Mouse (Mus musculus) liver, embryonic 11.5 days (tissue): ENCODE measurements around the gene Trmt1. TPM values are rescaled to one million over a fixed set of nuclear protein-coding genes. Genes with fewer than 3 reads are reported as not detected.

ENCODE experiments used
- ATAC-seq: fragments of 200-750 bp; cut with Nextera tagmentation; replicated peaks from 2 replicates; pipeline ENCODE4 v1.8.0; 2017; ENCODE audit warnings: moderate number of reproducible peaks, mild to moderate bottlenecking, moderate TSS enrichment, moderate library complexity; ENCODE audit not compliant: low FRiP score
- DNase-seq: peaks from one replicate; pipeline ENCODE4 v3.0.0-alpha.2; 2017; ENCODE audit warnings: low spot score
- H3K27ac ChIP-seq: fragments of 300-500 bp; sonication (generic); 2 replicates; pipeline ENCODE4 v1.5.1; 2014; ENCODE audit warnings: mild to moderate bottlenecking, low read depth, low read length, control low read depth
- H3K27me3 ChIP-seq: fragments of 300-500 bp; sonication (generic); replicated peaks from 2 replicates; pipeline ENCODE4 v1.6.1; 2014; ENCODE audit warnings: low read length, mixed read lengths; ENCODE audit not compliant: control insufficient read depth, insufficient read depth
- H3K36me3 ChIP-seq: fragments of 300-500 bp; sonication (generic); 2 replicates; pipeline ENCODE4 v1.6.1; 2014; ENCODE audit warnings: mild to moderate bottlenecking, low read length, moderate library complexity, mixed read lengths; ENCODE audit not compliant: control insufficient read depth, insufficient read depth
- H3K4me1 ChIP-seq: fragments of 300-500 bp; sonication (generic); replicated peaks from 2 replicates; pipeline ENCODE4 v1.6.1; 2014; ENCODE audit warnings: low read length, mixed read lengths; ENCODE audit not compliant: control insufficient read depth, insufficient read depth
- H3K4me2 ChIP-seq: fragments of 300-500 bp; sonication (generic); 2 replicates; pipeline ENCODE4 v1.6.1; 2014; ENCODE audit warnings: mild to moderate bottlenecking, control low read depth, moderate library complexity
- H3K4me3 ChIP-seq: fragments of 300-500 bp; sonication (generic); 2 replicates; pipeline ENCODE4 v1.5.1; 2014; ENCODE audit warnings: low read depth, low read length, control low read depth
- H3K9ac ChIP-seq: fragments of 300-500 bp; sonication (generic); 2 replicates; pipeline ENCODE4 v1.6.1; 2014; ENCODE audit warnings: low read depth, low read length, control low read depth
- H3K9me3 ChIP-seq: fragments of 300-500 bp; sonication (generic); 2 replicates; pipeline ENCODE4 v1.6.1; 2016; ENCODE audit warnings: low read length, inconsistent platforms, mixed read lengths; ENCODE audit not compliant: control insufficient read depth
- WGBS: fragments of 180-500 bp; shearing (Covaris S2); extraction: QIAGEN DNeasy Blood & Tissue Kit; methylation state at CpG from one replicate; pipeline ENCODE4 v1.1.7; 2014; 5-methylcytosine and 5-hydroxymethylcytosine counted together
- polyA plus RNA-seq: library from polyadenylated mRNA; unstranded; fragments of >200 nt; fragmentation: Nextera tagmentation; extraction: Ambion mirVana; gene quantifications from 2 replicates; pipeline ENCODE4 v1.2.1, GENCODE M21; 2014

Gene Trmt1
- polyA plus RNA-seq, 1 experiment from 2014 or later: 95.6 TPM

GRCm38 (mm10) chr8:84656641-84657126 is 29.4 kb upstream of the Trmt1 start:
- peak overlapping the region; percentile 83 for H3K4me2 ChIP-seq
- H3K4me1 ChIP-seq: peaks cover 54% of the 10 kb centered on the region
- H3K9me3 ChIP-seq: no peaks in the 10 kb centered on the region
- peak overlapping the region; percentile 86 for H3K27ac ChIP-seq
- ATAC-seq (peak; percentile 73), DNase-seq (peak; percentile 80)
- H3K9ac ChIP-seq: peak overlapping the region; percentile 68
- peak overlapping the region; percentile 46 for H3K4me3 ChIP-seq
- under 1% methylated on average over 23 of the region's 23 CpGs for WGBS
- no peaks in the 10 kb centered on the region for H3K36me3 ChIP-seq
- no peaks in the 10 kb centered on the region for H3K27me3 ChIP-seq

- Histone ChIP-seq H3K4me2 (peak overlapping the region; percentile 83), H3K4me3 (peak overlapping the region; percentile 46; the same call in 1 of the 2 replicates), H3K27me3 (no peaks in the 10 kb centered on the region), H3K27ac (peak overlapping the region; percentile 86), H3K9ac (peak overlapping the region; percentile 68), H3K36me3 (no peaks in the 10 kb centered on the region), H3K4me1 (peaks cover 54% of the 10 kb centered on the region), H3K9me3 (no peaks in the 10 kb centered on the region)
- no peak for DNase-seq
- ATAC-seq: no peak
These were observed 28.9 kb upstream of the Trmt1 start for GRCm38 (mm10) chr8:84657203-84657602.

- Histone ChIP-seq H3K27ac (peak overlapping the region; percentile 86), H3K27me3 (no peaks in the 10 kb centered on the region), H3K4me3 (no peak overlapping the region), H3K9ac (no peak overlapping the region), H3K9me3 (no peaks in the 10 kb centered on the region), H3K4me2 (peak overlapping the region; percentile 83), H3K36me3 (no peaks in the 10 kb centered on the region), H3K4me1 (peaks cover 54% of the 10 kb centered on the region)
- no peak for DNase-seq
- no peak for ATAC-seq
- WGBS: 51% methylated on average over 4 of the region's 4 CpGs
These were observed 28.4 kb upstream of the Trmt1 start for GRCm38 (mm10) chr8:84657680-84658079.

- ATAC-seq: no peak
- DNase-seq: no peak
- whole genome bisulfite sequencing: 33% methylated on average over 1 of the region's 1 CpGs
- Histone ChIP-seq H3K9me3 (no peaks in the 10 kb centered on the region), H3K27me3 (no peaks in the 10 kb centered on the region), H3K36me3 (no peaks in the 10 kb centered on the region), H3K4me1 (peaks cover 56% of the 10 kb centered on the region), H3K9ac (no peak overlapping the region), H3K4me3 (no peak overlapping the region), H3K4me2 (peak overlapping the region; percentile 97; the same call in 1 of the 2 replicates), H3K27ac (peak overlapping the region; percentile 95)
These were observed 27.2 kb upstream of the Trmt1 start for GRCm38 (mm10) chr8:84658951-84659350.

GRCm38 (mm10) chr8:84659936-84660818 is 25.9 kb upstream of the Trmt1 start:
- ATAC-seq (no peak), DNase-seq (peak; percentile 76)
- Histone ChIP-seq H3K9me3 (no peaks in the 10 kb centered on the region), H3K9ac (peak overlapping the region; percentile 96), H3K27me3 (no peaks in the 10 kb centered on the region), H3K4me3 (peak overlapping the region; percentile 87), H3K27ac (peak overlapping the region; percentile 95), H3K4me1 (peaks cover 51% of the 10 kb centered on the region), H3K4me2 (peak overlapping the region; percentile 97), H3K36me3 (no peaks in the 10 kb centered on the region)
- 2% methylated on average over 33 of the region's 33 CpGs for WGBS

GRCm38 (mm10) chr8:84660819-84661457 is 25.2 kb upstream of the Trmt1 start:
- WGBS: under 1% methylated on average over 20 of the region's 20 CpGs
- H3K27ac ChIP-seq: peak overlapping the region; percentile 95
- H3K4me1 ChIP-seq: peaks cover 49% of the 10 kb centered on the region
- H3K36me3 ChIP-seq: no peaks in the 10 kb centered on the region
- H3K4me2 ChIP-seq: peak overlapping the region; percentile 97
- H3K9ac ChIP-seq: peak overlapping the region; percentile 96
- H3K4me3 ChIP-seq: peak overlapping the region; percentile 87
- H3K27me3 ChIP-seq: no peaks in the 10 kb centered on the region
- no peak for ATAC-seq
- peak; percentile 64 for DNase-seq
- no peaks in the 10 kb centered on the region for H3K9me3 ChIP-seq

GRCm38 (mm10) chr8:84661458-84661871 is 24.6 kb upstream of the Trmt1 start:
- no peaks in the 10 kb centered on the region for H3K9me3 ChIP-seq
- under 1% methylated on average over 24 of the region's 24 CpGs for WGBS
- H3K9ac ChIP-seq: peak overlapping the region; percentile 96
- no peaks in the 10 kb centered on the region for H3K27me3 ChIP-seq
- H3K36me3 ChIP-seq: no peaks in the 10 kb centered on the region
- peak overlapping the region; percentile 87 for H3K4me3 ChIP-seq
- H3K4me2 ChIP-seq: peak overlapping the region; percentile 97
- peak; percentile 78 for DNase-seq
- peak; percentile 32 for ATAC-seq
- peaks cover 48% of the 10 kb centered on the region for H3K4me1 ChIP-seq
- H3K27ac ChIP-seq: peak overlapping the region; percentile 95

GRCm38 (mm10) chr8:84661961-84662571 is 24.0 kb upstream of the Trmt1 start:
- Histone ChIP-seq H3K27me3 (no peaks in the 10 kb centered on the region), H3K36me3 (no peaks in the 10 kb centered on the region), H3K4me2 (peak overlapping the region; percentile 97), H3K9ac (peak overlapping the region; percentile 96), H3K27ac (peak overlapping the region; percentile 95), H3K4me3 (peak overlapping the region; percentile 87), H3K9me3 (no peaks in the 10 kb centered on the region), H3K4me1 (peaks cover 42% of the 10 kb centered on the region)
- peak; percentile 2; the same call in 1 of the 2 replicates for ATAC-seq
- DNase-seq: peak; percentile 78
- under 1% methylated on average over 61 of the region's 61 CpGs for WGBS
